Mouse (Mus musculus) liver, adult 2 months (tissue): ENCODE data around the gene Peli1. TPM values are rescaled to one million over a fixed set of nuclear protein-coding genes. Genes with fewer than 3 reads are reported as not detected.

Source experiments
- DNase-seq: peaks from one replicate; pipeline ENCODE4 v3.0.0-alpha.2; 2011; ENCODE audit warnings: low read depth, low spot score; ENCODE audit errors: extremely low read depth
- H3K27ac ChIP-seq: fragments of 200-500 bp; replicated peaks from 2 replicates; pipeline ENCODE4 v1.5.1; 2012; ENCODE audit warnings: low read depth, mild to moderate bottlenecking, control low read depth, inconsistent platforms, low read length; ENCODE audit not compliant: insufficient read depth
- H3K27me3 ChIP-seq: fragments of 200-500 bp; 2 replicates; pipeline ENCODE4 v1.6.1; 2012; ENCODE audit warnings: mild to moderate bottlenecking, moderate library complexity, low read length, inconsistent platforms; ENCODE audit not compliant: control insufficient read depth, insufficient read depth
- H3K36me3 ChIP-seq: fragments of 200-500 bp; 2 replicates; pipeline ENCODE4 v1.6.1; 2012; ENCODE audit warnings: low read length, inconsistent platforms; ENCODE audit not compliant: control insufficient read depth, insufficient read depth
- H3K4me1 ChIP-seq: fragments of 200-500 bp; 2 replicates; pipeline ENCODE4 v1.6.1; 2011; ENCODE audit warnings: low read length; ENCODE audit not compliant: control insufficient read depth, insufficient read depth
- H3K4me3 ChIP-seq: fragments of 200-500 bp; 2 replicates; pipeline ENCODE4 v1.5.1; 2011; ENCODE audit warnings: low read depth, mild to moderate bottlenecking, control low read depth, low read length, moderate library complexity; ENCODE audit not compliant: insufficient read depth
- H3K79me2 ChIP-seq: fragments of 200-500 bp; 2 replicates; pipeline ENCODE4 v1.6.1; 2012; ENCODE audit warnings: inconsistent platforms, mild to moderate bottlenecking, low read length, moderate library complexity; ENCODE audit not compliant: control insufficient read depth, insufficient read depth
- H3K9ac ChIP-seq: fragments of 200-500 bp; 2 replicates; pipeline ENCODE4 v1.6.1; 2012; ENCODE audit warnings: low read depth, mild to moderate bottlenecking, control low read depth, inconsistent platforms, low read length
- CTCF ChIP-seq: fragments of 200-500 bp; IDR thresholded peaks from 2 replicates; pipeline ENCODE4 v1.5.1; 2011; ENCODE audit warnings: low read depth, low read length, control low read depth
- POLR2A ChIP-seq: fragments of 200-500 bp; IDR thresholded peaks from 2 replicates; pipeline ENCODE4 v1.6.1; 2011; ENCODE audit warnings: low read length, control low read depth; ENCODE audit not compliant: insufficient read depth; ENCODE audit errors: extremely low read depth
- WGBS: fragments of 180-500 bp; shearing (Covaris S2); methylation state at CpG from one replicate; pipeline ENCODE4 v1.1.7; 2018; 5-methylcytosine and 5-hydroxymethylcytosine counted together
- polyA plus RNA-seq: library from polyadenylated mRNA; depleted of rRNA; stranded (reverse); fragments of >200 nt; gene quantifications from 2 replicates; pipeline ENCODE4 v1.2.3, GENCODE M21; 2012; rRNA removed
- total RNA-seq: library from RNA; depleted of rRNA; stranded (reverse); fragments of >200 nt; gene quantifications from 2 replicates; pipeline ENCODE4 v1.2.3, GENCODE M21; 2014; rRNA removed

Peli1 gene
- total and polyA plus RNA-seq, 2 experiments = 7.5 to 15.4 TPM

DNA sequence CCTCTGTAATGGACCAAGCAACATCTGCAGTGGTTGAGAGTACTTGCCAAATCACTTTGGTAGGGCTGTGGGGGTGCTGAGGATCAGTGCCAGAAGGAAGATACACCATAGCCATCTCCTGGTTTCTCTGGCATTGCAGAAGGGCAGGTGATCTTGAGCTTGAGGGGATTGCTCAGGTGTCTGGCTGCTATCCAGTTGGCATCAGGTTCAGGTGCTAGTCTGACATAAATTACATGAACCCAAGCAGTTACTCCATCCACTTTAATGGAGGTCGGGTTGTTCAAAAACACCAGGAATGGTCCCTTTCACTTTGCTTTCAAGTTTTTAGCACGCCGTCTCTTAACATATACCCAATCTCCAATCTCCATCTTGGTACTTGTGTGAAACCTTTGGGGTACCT lies 103.8 kb downstream of the Peli1 start:
- Histone ChIP-seq H3K27me3 (no peaks in the 10 kb centered on the region), H3K27ac (no peak overlapping the region), H3K4me1 (no peaks in the 10 kb centered on the region), H3K36me3 (no peaks in the 10 kb centered on the region), H3K79me2 (no peaks in the 10 kb centered on the region), H3K4me3 (no peak overlapping the region), H3K9ac (no peak overlapping the region)
- DNase-seq = no peak
- 94% methylated on average over 3 of the region's 3 CpGs for WGBS
- no peak for TF ChIP-seq POLR2A
- TF ChIP-seq CTCF = no peak

Other genes starting within 250 kb of the Peli1 start
- gene Vps54, start 148.0 kb downstream of the Peli1 start, total RNA-seq = 37.4 and 39.7 TPM in 2 replicates
- 5.6 TPM in 2 replicates for gene Vps54, start 148.0 kb downstream of the Peli1 start, polyA plus RNA-seq